Mouse (Mus musculus) midbrain, embryonic 13.5 days (tissue): ENCODE measurements around the gene Olfr684. TPM values are rescaled to one million over a fixed set of nuclear protein-coding genes. Genes with fewer than 3 reads are reported as not detected.

Source experiments
- ATAC-seq: fragments of 200-750 bp; cut with Nextera tagmentation; 2 replicates; pipeline ENCODE4 v1.8.0; 2017; ENCODE audit warnings: mild to moderate bottlenecking, moderate TSS enrichment, moderate library complexity
- H3K27ac ChIP-seq: fragments of 300-500 bp; sonication (generic); 2 replicates; pipeline ENCODE4 v1.5.1; 2015; ENCODE audit warnings: inconsistent platforms, mild to moderate bottlenecking, moderate library complexity
- H3K27me3 ChIP-seq: fragments of 300-500 bp; sonication (generic); 2 replicates; pipeline ENCODE4 v1.6.1; 2015; ENCODE audit warnings: mild to moderate bottlenecking, inconsistent platforms
- H3K36me3 ChIP-seq: fragments of 300-500 bp; sonication (generic); 2 replicates; pipeline ENCODE4 v1.6.1; 2015; ENCODE audit warnings: mild to moderate bottlenecking, inconsistent platforms
- H3K4me1 ChIP-seq: fragments of 300-500 bp; sonication (generic); replicated peaks from 2 replicates; pipeline ENCODE4 v1.6.1; 2015; ENCODE audit warnings: inconsistent platforms
- H3K4me2 ChIP-seq: fragments of 300-500 bp; sonication (generic); replicated peaks from 2 replicates; pipeline ENCODE4 v1.6.1; 2015; ENCODE audit warnings: moderate library complexity, mild to moderate bottlenecking, inconsistent platforms
- H3K4me3 ChIP-seq: fragments of 300-500 bp; sonication (generic); replicated peaks from 2 replicates; pipeline ENCODE4 v1.5.1; 2015; ENCODE audit warnings: mild to moderate bottlenecking, inconsistent platforms
- H3K9ac ChIP-seq: fragments of 300-500 bp; sonication (generic); replicated peaks from 2 replicates; pipeline ENCODE4 v1.6.1; 2015; ENCODE audit warnings: mild to moderate bottlenecking, inconsistent platforms
- H3K9me3 ChIP-seq: fragments of 300-500 bp; sonication (generic); 2 replicates; pipeline ENCODE4 v1.6.1; 2016; ENCODE audit warnings: mild to moderate bottlenecking, inconsistent platforms
- WGBS: fragments of 180-500 bp; shearing (Covaris S2); methylation state at CpG from one replicate; pipeline ENCODE4 v1.1.7; 2015; 5-methylcytosine and 5-hydroxymethylcytosine counted together
- polyA plus RNA-seq: library from polyadenylated mRNA; unstranded; fragments of >200 nt; fragmentation: Nextera tagmentation; extraction: Ambion mirVana; gene quantifications from 2 replicates; pipeline ENCODE4 v1.2.1, GENCODE M21; 2015

Olfr684 gene
- not detected in 2 replicates for polyA plus RNA-seq

DNA sequence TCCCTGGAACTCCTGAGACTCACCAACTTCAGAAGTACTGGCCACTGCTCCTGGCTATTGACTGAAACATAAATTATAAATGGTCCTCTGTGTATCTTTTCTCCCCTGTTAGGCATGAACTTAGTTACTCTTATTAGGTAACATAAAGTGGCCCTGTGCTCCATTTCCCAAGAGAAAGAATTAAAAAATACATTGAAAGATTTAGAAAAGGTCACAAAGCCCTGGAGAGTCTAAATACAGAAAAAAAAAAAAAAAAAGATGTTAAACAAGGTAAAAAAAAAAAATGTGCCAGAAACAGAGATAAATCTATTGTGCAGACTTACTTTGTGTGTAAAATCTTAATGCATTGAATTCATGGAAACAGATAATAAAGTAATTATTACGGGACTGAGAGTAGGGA lies at the start of gene Olfr684:
TSS of gene Olfr684 (minus strand) at position 101 of the 400 bp plus-strand sequence.
- Histone ChIP-seq H3K9me3 (no peaks in the 10 kb centered on the region), H3K27ac (no peak within 1 kb of the TSS), H3K4me1 (no peaks in the 10 kb centered on the region), H3K9ac (no peak within 1 kb of the TSS), H3K36me3 (no peaks in the 10 kb centered on the region), H3K4me2 (no peak within 1 kb of the TSS), H3K27me3 (no peaks in the 10 kb centered on the region), H3K4me3 (no peak within 1 kb of the TSS)
- no peak for ATAC-seq
- WGBS = 79% methylated on average over 1 of the region's 1 CpGs

DNA sequence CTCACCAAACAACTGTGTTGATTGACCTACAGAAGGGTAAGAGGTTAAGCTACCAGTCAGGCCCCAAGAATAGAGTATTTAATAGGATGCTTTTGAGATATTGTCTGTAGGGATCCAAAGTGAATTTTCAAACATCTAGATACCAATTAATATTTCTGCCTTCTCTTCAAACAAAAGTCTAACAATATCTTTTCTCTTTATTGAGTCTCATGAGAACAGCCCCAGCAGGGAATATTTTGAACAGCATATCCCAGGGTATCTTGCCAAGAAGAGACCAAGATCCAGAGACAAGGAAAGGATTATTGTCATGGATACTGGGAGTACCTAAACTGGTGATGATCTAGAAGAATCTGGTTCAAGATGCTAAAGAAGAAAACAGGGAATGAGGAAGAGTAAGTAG lies 43.9 kb upstream of the Olfr684 start, which contains the start of gene Olfr686:
TSS of gene Olfr686 (minus strand) at position 101 of the 400 bp plus-strand sequence.
- Histone ChIP-seq H3K9me3 (no peaks in the 10 kb centered on the region), H3K27ac (no peak within 1 kb of the TSS), H3K27me3 (no peaks in the 10 kb centered on the region), H3K4me3 (no peak within 1 kb of the TSS), H3K9ac (no peak within 1 kb of the TSS), H3K4me2 (no peak within 1 kb of the TSS), H3K4me1 (no peaks in the 10 kb centered on the region), H3K36me3 (no peaks in the 10 kb centered on the region)
- ATAC-seq = no peak

DNA sequence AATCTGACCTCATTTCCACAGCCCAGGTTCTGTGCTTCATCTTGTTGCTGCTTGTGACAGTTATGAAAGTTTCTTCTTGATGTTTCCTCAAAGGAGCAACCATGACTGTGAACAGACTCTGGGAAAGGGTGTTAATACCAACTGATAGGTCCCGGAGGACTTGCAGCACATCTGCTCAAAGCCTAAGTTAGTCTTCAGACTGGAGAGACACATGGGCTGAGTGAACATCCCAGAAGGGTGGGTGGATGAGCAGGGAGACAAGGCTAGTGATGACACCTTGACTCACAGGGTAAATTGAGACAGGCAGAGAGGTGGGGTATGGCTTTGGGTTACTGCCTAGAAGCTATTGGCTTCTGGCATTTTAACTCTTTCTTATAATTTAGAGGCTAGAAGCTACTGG lies 22.5 kb upstream of the Olfr684 start, which contains the start of gene Olfr685:
TSS of gene Olfr685 (minus strand) at position 101 of the 400 bp plus-strand sequence.
- WGBS = 97% methylated on average over 1 of the region's 1 CpGs
- H3K4me1 ChIP-seq = no peaks in the 10 kb centered on the region
- H3K27ac ChIP-seq = no peak within 1 kb of the TSS
- no peak within 1 kb of the TSS for H3K4me2 ChIP-seq
- ATAC-seq = no peak
- H3K36me3 ChIP-seq = no peaks in the 10 kb centered on the region
- no peak within 1 kb of the TSS for H3K9ac ChIP-seq
- H3K4me3 ChIP-seq = no peak within 1 kb of the TSS
- no peaks in the 10 kb centered on the region for H3K27me3 ChIP-seq
- no peaks in the 10 kb centered on the region for H3K9me3 ChIP-seq

DNA sequence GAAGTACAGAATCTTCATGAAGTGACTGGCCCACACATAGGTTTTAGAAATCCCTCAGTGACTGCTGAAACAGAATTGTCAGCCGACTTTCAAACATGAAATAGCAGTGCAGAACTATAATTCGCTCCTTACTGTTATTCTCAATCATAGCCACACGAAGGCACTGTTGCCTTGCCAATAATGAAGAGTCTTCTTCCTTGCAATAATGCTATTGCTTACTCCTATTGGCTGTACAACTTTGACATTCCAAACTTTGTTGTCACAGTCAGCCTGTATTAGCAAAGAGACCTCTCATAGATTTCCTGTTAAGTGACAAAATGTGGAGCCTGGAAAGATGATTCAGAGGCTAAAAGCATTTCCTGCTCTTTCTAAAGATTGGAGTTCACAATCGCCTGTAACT lies 7.3 kb upstream of the Olfr684 start:
- no peak for ATAC-seq
- H3K4me3 ChIP-seq = no peak overlapping the region
- H3K4me2 ChIP-seq = no peak overlapping the region
- H3K4me1 ChIP-seq = no peaks in the 10 kb centered on the region
- H3K9me3 ChIP-seq = no peaks in the 10 kb centered on the region
- H3K27ac ChIP-seq = no peak overlapping the region
- no peaks in the 10 kb centered on the region for H3K36me3 ChIP-seq
- H3K9ac ChIP-seq = no peak overlapping the region
- WGBS = 55% methylated on average over 4 of the region's 4 CpGs
- H3K27me3 ChIP-seq = no peaks in the 10 kb centered on the region

DNA sequence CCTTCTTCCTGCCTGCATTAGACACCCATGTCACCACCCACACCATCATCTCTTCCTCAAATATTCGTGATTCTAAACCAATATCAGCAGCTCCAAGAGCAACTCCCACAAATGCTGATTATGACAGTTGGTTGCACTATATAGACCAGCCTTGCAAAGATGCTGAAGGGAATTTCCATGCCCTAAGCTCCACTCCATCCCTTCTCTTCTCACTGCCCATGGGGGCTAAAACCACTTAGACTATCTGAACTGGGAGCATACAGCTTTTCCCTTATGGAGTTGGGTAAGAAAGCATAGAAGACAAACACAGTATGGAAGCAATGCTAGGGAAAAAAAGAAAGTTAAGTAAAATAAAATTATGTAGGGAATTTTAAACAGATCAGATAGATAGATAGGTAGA lies 16.5 kb downstream of the Olfr684 start, which contains the start of gene Olfr683:
TSS of gene Olfr683 (minus strand) at position 101 of the 400 bp plus-strand sequence.
- Histone ChIP-seq H3K9ac (no peak within 1 kb of the TSS), H3K27ac (no peak within 1 kb of the TSS), H3K4me1 (no peaks in the 10 kb centered on the region), H3K9me3 (no peaks in the 10 kb centered on the region), H3K4me3 (no peak within 1 kb of the TSS), H3K4me2 (no peak within 1 kb of the TSS), H3K27me3 (no peaks in the 10 kb centered on the region), H3K36me3 (no peaks in the 10 kb centered on the region)
- 78% methylated on average over 1 of the region's 1 CpGs for WGBS
- ATAC-seq = no peak

DNA sequence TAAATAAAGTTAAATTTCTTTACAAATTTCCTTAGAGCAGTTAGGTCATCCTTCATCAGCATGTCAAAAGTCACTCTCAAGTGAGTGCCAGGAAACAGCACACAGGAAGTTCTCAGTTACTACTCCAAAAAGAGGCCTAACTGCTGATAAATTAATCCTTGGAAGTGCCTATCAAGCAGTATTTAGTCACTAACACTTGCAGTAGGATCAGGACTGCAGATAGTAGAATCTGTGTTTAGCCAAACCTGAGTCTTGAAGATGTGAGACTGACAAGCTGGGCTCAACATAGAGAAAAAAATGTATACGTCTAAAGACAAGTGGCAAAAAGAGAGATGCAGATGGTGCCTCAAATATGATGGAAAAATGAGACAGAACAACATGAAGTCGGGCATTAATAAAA lies 22.2 kb downstream of the Olfr684 start:
- no peaks in the 10 kb centered on the region for H3K9me3 ChIP-seq
- no peak for ATAC-seq
- H3K9ac ChIP-seq = no peak overlapping the region
- 79% methylated on average over 2 of the region's 2 CpGs for WGBS
- no peak overlapping the region for H3K27ac ChIP-seq
- H3K4me3 ChIP-seq = no peak overlapping the region
- no peaks in the 10 kb centered on the region for H3K4me1 ChIP-seq
- H3K4me2 ChIP-seq = no peak overlapping the region
- H3K27me3 ChIP-seq = no peaks in the 10 kb centered on the region
- no peaks in the 10 kb centered on the region for H3K36me3 ChIP-seq

DNA sequence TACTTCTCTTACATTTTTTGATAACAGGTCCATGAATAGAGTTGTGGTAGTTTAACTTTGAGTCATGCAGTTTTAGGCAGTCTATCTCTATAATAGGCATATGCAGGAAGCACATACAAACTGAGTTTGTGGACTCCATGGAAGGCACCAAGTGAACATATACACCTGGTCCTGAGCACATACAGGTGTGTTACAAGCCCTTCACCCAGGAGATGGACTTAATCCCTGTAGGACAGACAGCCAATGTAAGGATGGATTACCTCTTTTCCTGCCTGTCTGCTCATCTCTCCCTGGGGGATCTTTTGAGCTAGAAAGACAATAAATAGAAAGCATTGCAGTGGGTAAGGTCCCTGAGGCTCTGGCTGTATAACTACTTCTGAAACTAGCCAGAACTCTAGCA lies 46.9 kb downstream of the Olfr684 start, which contains the start of gene Olfr681:
TSS of gene Olfr681 (plus strand) at position 301 of the 400 bp plus-strand sequence.
- Histone ChIP-seq H3K4me2 (no peak within 1 kb of the TSS), H3K9ac (no peak within 1 kb of the TSS)
- no peak for ATAC-seq

More for the DNA sequence above, 46.9 kb downstream of the Olfr684 start, which contains the start of gene Olfr681:
- no peak within 1 kb of the TSS for H3K27ac ChIP-seq
- H3K9me3 ChIP-seq = no peaks in the 10 kb centered on the region
- no peaks in the 10 kb centered on the region for H3K4me1 ChIP-seq
- no peak within 1 kb of the TSS for H3K4me3 ChIP-seq
- no peaks in the 10 kb centered on the region for H3K36me3 ChIP-seq
- no peaks in the 10 kb centered on the region for H3K27me3 ChIP-seq

Other genes with a start within 250 kb of the Olfr684 start
- not detected in 2 replicates for gene Olfr667, start 242.2 kb downstream of the Olfr684 start, polyA plus RNA-seq
- not detected in 2 replicates for gene Olfr668, start 235.6 kb downstream of the Olfr684 start, polyA plus RNA-seq
- not detected in 2 replicates for gene Olfr669, start 229.4 kb downstream of the Olfr684 start, polyA plus RNA-seq
- gene Olfr670, start 201.0 kb downstream of the Olfr684 start, polyA plus RNA-seq = not detected in 2 replicates
- gene Olfr671, start 184.5 kb downstream of the Olfr684 start, polyA plus RNA-seq = not detected in 2 replicates
- not detected in 2 replicates for gene Olfr672, start 161.6 kb downstream of the Olfr684 start, polyA plus RNA-seq
- gene Olfr675, start 135.2 kb downstream of the Olfr684 start, polyA plus RNA-seq = not detected in 2 replicates
- gene Olfr676, start 131.0 kb downstream of the Olfr684 start, polyA plus RNA-seq = not detected in 2 replicates
- gene Olfr677, start 112.3 kb downstream of the Olfr684 start, polyA plus RNA-seq = not detected in 2 replicates
- not detected in 2 replicates for gene Olfr678, start 99.2 kb downstream of the Olfr684 start, polyA plus RNA-seq
- gene Olfr679, start 82.4 kb downstream of the Olfr684 start, polyA plus RNA-seq = not detected in 2 replicates
- not detected in 2 replicates for gene Olfr680-ps1, start 70.8 kb downstream of the Olfr684 start, polyA plus RNA-seq
- not detected in 2 replicates for gene Olfr681, start 46.8 kb downstream of the Olfr684 start, polyA plus RNA-seq
- not detected in 2 replicates for gene Olfr683, start 16.6 kb downstream of the Olfr684 start, polyA plus RNA-seq
- not detected in 2 replicates for gene Olfr685, start 22.4 kb upstream of the Olfr684 start, polyA plus RNA-seq
- not detected in 2 replicates for gene Olfr686, start 43.8 kb upstream of the Olfr684 start, polyA plus RNA-seq
- gene Olfr688, start 124.4 kb upstream of the Olfr684 start, polyA plus RNA-seq = not detected in 2 replicates
- gene Olfr689, start 147.5 kb upstream of the Olfr684 start, polyA plus RNA-seq = not detected in 2 replicates
- gene Olfr690, start 170.5 kb upstream of the Olfr684 start, polyA plus RNA-seq = not detected in 2 replicates
- gene Olfr691, start 178.6 kb upstream of the Olfr684 start, polyA plus RNA-seq = 0.13 and 0.21 TPM in 2 replicates
- not detected in 2 replicates for gene Olfr692, start 204.6 kb upstream of the Olfr684 start, polyA plus RNA-seq
- gene Gm5901, start 211.4 kb upstream of the Olfr684 start, polyA plus RNA-seq = not detected in 2 replicates
- 46.3 and 47.8 TPM in 2 replicates for gene Fam160a2, start 236.4 kb upstream of the Olfr684 start, polyA plus RNA-seq
- not detected in 2 replicates for gene Cnga4, start 240.9 kb upstream of the Olfr684 start, polyA plus RNA-seq